In genomic region chr17:12739516-12739915, GRCm38 (mm10) we compare ENCODE assay signal across 12 mouse cellular contexts. TPM values are rescaled to one million over a fixed set of nuclear protein-coding genes. Genes with fewer than 3 reads are reported as not detected.
A peak's percentile ranks its signal among the peaks of the same experiment; 100 is the strongest.
DNase-seq lines count a peak whose midpoint lies in the region; ATAC-seq and TF ChIP-seq lines count a peak whose summit lies in the region.
"Had no signal": no experiment of that assay in that cellular context is flagged by ENCODE, and none has a peak within 500 bp of the region (broad histone marks: within the 10 kb centered on the region; RNA-seq: fewer than 3 reads in every experiment).

No protein-coding gene starts in this region.

- H3K9ac ChIP-seq in embryonic facial prominence, embryonic 13.5 days, result no peak overlapping the region
- peak overlapping the region; percentile 67 for H3K9ac ChIP-seq in heart, embryonic 14.5 days (ENCODE audit: low read length)
- no peak overlapping the region for H3K9ac ChIP-seq in limb, embryonic 14.5 days (ENCODE audit: low read depth, low read length, severe bottlenecking)
- H3K9ac ChIP-seq in neural tube, embryonic 15.5 days (replicated peaks), result no peak overlapping the region
- H3K9ac ChIP-seq: forebrain, embryonic 15.5 days had no signal

- H3K4me2 ChIP-seq in embryonic facial prominence, embryonic 13.5 days, result no peak overlapping the region
- peak overlapping the region; percentile 70 for H3K4me2 ChIP-seq in heart, embryonic 14.5 days (ENCODE audit: low read length)
- H3K4me2 ChIP-seq in limb, embryonic 14.5 days (replicated peaks; ENCODE audit: low read depth, low read length, severe bottlenecking), result no peak overlapping the region
- H3K4me2 ChIP-seq in neural tube, embryonic 15.5 days, result no peak overlapping the region
- H3K4me2 ChIP-seq: forebrain, embryonic 15.5 days had no signal

- no peak overlapping the region for H3K4me3 ChIP-seq in embryonic facial prominence, embryonic 13.5 days
- H3K4me3 ChIP-seq in heart, embryonic 14.5 days (ENCODE audit: control insufficient read depth in 1 of 2, insufficient read depth in 1 of 2, low read depth in 1 of 2, low read length in 2 of 2), result peak overlapping the region in 1 of 2 experiments; percentile 70; a peak in 1 of 4 replicates
- no peak overlapping the region for H3K4me3 ChIP-seq in limb, embryonic 14.5 days (replicated peaks; ENCODE audit: low read length)
- no peak overlapping the region for H3K4me3 ChIP-seq in neural tube, embryonic 15.5 days (replicated peaks)
- H3K4me3 ChIP-seq: forebrain, embryonic 15.5 days had no signal

- H3K9me3 ChIP-seq in embryonic facial prominence, embryonic 13.5 days, result peaks cover 28% of the 10 kb centered on the region
- H3K9me3 ChIP-seq in heart, embryonic 14.5 days (ENCODE audit: control insufficient read depth, low read length), result peaks cover 11% of the 10 kb centered on the region; the same call in 1 of the 2 replicates
- H3K9me3 ChIP-seq in limb, embryonic 14.5 days (ENCODE audit: control insufficient read depth, low read length), result peaks cover 40% of the 10 kb centered on the region
- H3K9me3 ChIP-seq in neural tube, embryonic 15.5 days (replicated peaks), result peaks cover 15% of the 10 kb centered on the region

- DNase-seq in cerebellum, postnatal 10 days, result peak; percentile 33 to 43
- no peak for DNase-seq in cerebellum, adult 11-12 months
- DNase-seq in limb, embryonic 14.5 days (ENCODE audit: low spot score), result peak; percentile 76
- no peak for DNase-seq in cerebellum, adult 9-11 months
- no peak for DNase-seq in cerebellum, postnatal 25 days
- DNase-seq: adrenal gland, postnatal 10 days; cerebellum, adult 8-10 months; midbrain, embryonic 14.5 days had no signal

- TF ChIP-seq POLR2A in limb, embryonic 14.5 days (IDR thresholded peaks at IDR 0.05; ENCODE audit: borderline replicate concordance, extremely low read depth, insufficient read depth, insufficient read length), result no peak

- 50% methylated on average over 4 of the region's 4 CpGs for WGBS in embryonic facial prominence, embryonic 13.5 days
- 19% methylated on average over 4 of the region's 4 CpGs for WGBS in heart, embryonic 14.5 days
- WGBS in limb, embryonic 14.5 days, result 39% methylated on average over 4 of the region's 4 CpGs
- WGBS in neural tube, embryonic 15.5 days, result 81% methylated on average over 4 of the region's 4 CpGs

- H3K27ac ChIP-seq in embryonic facial prominence, embryonic 13.5 days, result peak overlapping the region; percentile 51
- H3K27ac ChIP-seq in heart, embryonic 14.5 days (replicated peaks in 1 of 2; ENCODE audit: control insufficient read depth in 1 of 2, insufficient read depth in 1 of 2, low read depth in 2 of 2, low read length in 2 of 2), result peak overlapping the region; percentile 94 to 96
- H3K27ac ChIP-seq in limb, embryonic 14.5 days (replicated peaks; ENCODE audit: low read depth, low read length), result peak overlapping the region; percentile 63
- H3K27ac ChIP-seq in neural tube, embryonic 15.5 days (replicated peaks), result no peak overlapping the region
- H3K27ac ChIP-seq: forebrain, embryonic 15.5 days had no signal

- peaks cover 47% of the 10 kb centered on the region for H3K4me1 ChIP-seq in embryonic facial prominence, embryonic 13.5 days
- peaks cover 29 to 78% of the 10 kb centered on the region in 2 experiments for H3K4me1 ChIP-seq in heart, embryonic 14.5 days (ENCODE audit: control insufficient read depth in 2 of 2, insufficient read depth in 2 of 2, low read length in 2 of 2)
- H3K4me1 ChIP-seq in limb, embryonic 14.5 days (ENCODE audit: control insufficient read depth, insufficient read depth, low read length), result peaks cover 52% of the 10 kb centered on the region
- H3K4me1 ChIP-seq in neural tube, embryonic 15.5 days, result peaks cover 5% of the 10 kb centered on the region; the same call in 1 of the 2 replicates
- H3K4me1 ChIP-seq: forebrain, embryonic 15.5 days had no signal

- H3K27me3 ChIP-seq in embryonic facial prominence, embryonic 13.5 days, result no peaks in the 10 kb centered on the region
- no peaks in the 10 kb centered on the region for H3K27me3 ChIP-seq in heart, embryonic 14.5 days (ENCODE audit: control insufficient read depth, insufficient read depth, low read length)
- no peaks in the 10 kb centered on the region for H3K27me3 ChIP-seq in limb, embryonic 14.5 days (ENCODE audit: control insufficient read depth, insufficient read depth, low read length)
- no peaks in the 10 kb centered on the region for H3K27me3 ChIP-seq in neural tube, embryonic 15.5 days (replicated peaks)
- H3K27me3 ChIP-seq: forebrain, embryonic 15.5 days had no signal

- peaks cover 66% of the 10 kb centered on the region for H3K36me3 ChIP-seq in embryonic facial prominence, embryonic 13.5 days
- peaks cover 96% of the 10 kb centered on the region for H3K36me3 ChIP-seq in heart, embryonic 14.5 days (ENCODE audit: control insufficient read depth, insufficient read depth, low read length)
- peaks cover 69% of the 10 kb centered on the region for H3K36me3 ChIP-seq in limb, embryonic 14.5 days (ENCODE audit: control insufficient read depth, insufficient read depth, low read length)
- H3K36me3 ChIP-seq in neural tube, embryonic 15.5 days, result peaks cover 47% of the 10 kb centered on the region

- ATAC-seq in embryonic facial prominence, embryonic 13.5 days (ENCODE audit: insufficient number of reproducible peaks, insufficient read depth, low FRiP score, low TSS enrichment, low read depth), result no peak
- ATAC-seq in heart, embryonic 14.5 days (ENCODE audit: insufficient number of reproducible peaks, insufficient read depth, low FRiP score, low read depth), result no peak; the same call in 1 of the 2 replicates
- ATAC-seq in limb, embryonic 14.5 days (ENCODE audit: low FRiP score, low read depth), result no peak
- ATAC-seq in neural tube, embryonic 15.5 days (ENCODE audit: low FRiP score), result no peak
- ATAC-seq: forebrain, embryonic 15.5 days had no signal

RNA-seq across cellular contexts. Expression of gene Igf2r, which starts 29.9 kb away (rescaled TPM):
- 27.9 and 35.4 TPM in 2 replicates for polyA plus RNA-seq in embryonic facial prominence, embryonic 13.5 days (2015; fragmentation: Nextera tagmentation; extraction: Ambion mirVana)
- polyA plus RNA-seq in heart, embryonic 14.5 days (2014; fragmentation: Nextera tagmentation; extraction: Ambion mirVana), result 196 and 201 TPM in 2 replicates
- polyA plus RNA-seq in limb, embryonic 14.5 days (2012; rRNA removed), result 97.3 and 99.6 TPM in 2 replicates
- polyA plus RNA-seq in limb, embryonic 14.5 days (2014; fragmentation: Nextera tagmentation; extraction: Ambion mirVana), result 60.6 and 62.4 TPM in 2 replicates
- 10.1 and 12.6 TPM in 2 replicates for polyA plus RNA-seq in neural tube, embryonic 15.5 days (2015; fragmentation: Nextera tagmentation; extraction: Ambion mirVana)

Comparison
In these comparisons a context has a peak if more than half of its experiments do, and no peak if none do; other contexts are left out.
1. DNase-seq: peak in cerebellum, postnatal 10 days (2 of 2) and limb, embryonic 14.5 days (single experiment); none in cerebellum, adult 11-12 months (single experiment), cerebellum, adult 9-11 months (single experiment) and cerebellum, postnatal 25 days (0 of 2).